Mouse (Mus musculus) cerebellum, adult 2 months (tissue): ENCODE measurements around the gene A730015C16Rik.

Source experiments
- CTCF ChIP-seq: fragments of 200-500 bp; IDR thresholded peaks from 2 replicates; pipeline ENCODE4 v1.5.1; 2011; ENCODE audit warnings: low read depth, mild to moderate bottlenecking, control low read depth, low read length, moderate library complexity, borderline replicate concordance; ENCODE audit not compliant: insufficient read depth
- POLR2A ChIP-seq: fragments of 200-500 bp; IDR thresholded peaks from 2 replicates; pipeline ENCODE4 v1.6.1; 2011; ENCODE audit warnings: low read length, control low read depth, borderline replicate concordance; ENCODE audit not compliant: insufficient read depth

DNA sequence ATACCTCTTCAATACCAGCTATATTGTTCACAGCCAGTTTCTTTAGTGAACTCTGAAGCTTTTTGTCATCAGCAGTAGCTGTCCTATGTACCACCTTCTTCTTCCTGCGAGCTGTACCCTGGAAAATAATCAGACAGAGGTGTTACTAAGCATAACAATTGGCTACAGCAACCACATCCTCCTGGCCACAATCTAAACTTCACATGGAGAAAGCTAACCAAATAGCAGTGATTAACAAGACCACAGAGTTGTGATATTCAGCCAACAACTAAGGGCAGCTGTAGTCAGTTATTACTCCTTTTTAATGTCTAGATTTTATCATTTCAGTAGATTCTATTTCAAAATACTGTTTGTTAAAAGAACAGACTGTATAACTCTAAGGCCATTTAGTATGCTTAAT lies 22.3 kb downstream of the A730015C16Rik start:
- no peak for TF ChIP-seq CTCF
- no peak for TF ChIP-seq POLR2A
